Mouse (Mus musculus): Measurements from ENCODE around the gene Tpk1. TPM values are rescaled to one million over a fixed set of nuclear protein-coding genes. Genes with fewer than 3 reads are reported as not detected.

Tpk1 gene
- polyA plus RNA-seq, 2 experiments, result 3.9 to 5.8 TPM

DNA sequence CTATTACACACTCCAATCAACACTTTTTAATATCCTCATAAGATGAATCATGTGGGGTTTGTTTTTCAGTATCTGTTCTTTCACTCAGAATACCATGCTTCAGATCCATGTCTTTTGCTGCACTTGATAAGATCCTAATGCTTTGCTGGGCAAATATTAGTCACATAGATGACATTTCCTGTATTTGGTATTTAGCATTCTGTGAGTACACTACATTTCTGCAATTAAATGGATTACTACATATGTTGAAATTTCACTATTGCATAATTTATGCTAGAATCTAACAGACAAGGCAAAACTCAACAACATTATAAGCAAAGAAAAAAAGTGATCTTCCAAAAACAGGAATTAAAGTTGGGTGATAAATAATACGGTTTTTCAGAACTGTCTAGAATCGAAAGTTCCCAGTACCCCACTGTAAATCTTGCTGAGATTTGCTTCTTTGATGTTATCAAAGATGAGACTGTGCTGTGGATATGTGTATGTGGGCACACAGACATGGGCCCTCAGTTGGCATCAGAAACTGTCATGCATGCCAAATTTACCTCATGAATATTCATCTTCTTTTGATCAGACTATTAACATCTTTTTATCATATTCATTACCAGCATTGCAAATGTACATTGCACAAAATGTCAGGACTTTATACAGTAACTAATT, 203.8 kb downstream of the Tpk1 start:
- no peak for TF ChIP-seq CTCF (IDR thresholded peaks at IDR 0.05; ENCODE audit: low read depth)
- ATAC-seq (ENCODE audit: insufficient read depth), result no peak
- Histone ChIP-seq H3K4me1 (replicated peaks; ENCODE audit: control insufficient read depth in 2 of 2, insufficient read depth in 2 of 2, low read length in 1 of 2) (no peaks in the 10 kb centered on the region), H3K27ac (no peak overlapping the region), H3K4me3 (ENCODE audit: insufficient read depth in 1 of 2, low read depth in 2 of 2, low read length in 2 of 2) (no peak overlapping the region), H3K36me3 (replicated peaks; ENCODE audit: control insufficient read depth, insufficient read depth, low read depth) (no peaks in the 10 kb centered on the region), H3K27me3 (ENCODE audit: control insufficient read depth, insufficient read depth, low read length) (no peaks in the 10 kb centered on the region), H3K4me2 (ENCODE audit: low read depth) (no peak overlapping the region), H3K9ac (replicated peaks) (no peak overlapping the region), H3K9me3 (ENCODE audit: control insufficient read depth, low read length) (no peaks in the 10 kb centered on the region)
- WGBS (ENCODE audit: insufficient replicate concordance), result 65% methylated on average over 2 of the region's 2 CpGs
- no peak for DNase-seq (ENCODE audit: low read depth in 3 of 3, low spot score in 3 of 3)

DNA sequence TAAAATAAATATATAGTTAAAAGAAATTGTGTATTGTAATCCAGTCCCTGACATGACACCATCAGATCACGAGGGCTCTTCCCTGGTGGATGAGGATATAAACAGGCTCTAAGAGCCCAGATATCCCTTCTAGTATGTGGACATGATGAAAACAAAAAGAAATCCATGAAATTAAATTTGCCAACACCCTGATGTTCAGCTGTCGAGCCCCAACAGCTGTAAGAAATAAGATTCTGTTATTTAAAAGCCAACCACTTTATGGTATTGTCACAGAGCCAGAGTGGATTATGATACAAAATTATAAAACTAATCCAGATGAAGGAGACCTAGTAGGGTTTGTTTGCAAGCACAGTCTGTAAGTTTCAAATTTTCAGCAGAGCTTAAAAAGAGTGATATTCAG, 207.0 kb downstream of the Tpk1 start:
- H3K9ac ChIP-seq (replicated peaks), result no peak overlapping the region
- H3K27ac ChIP-seq, result no peak overlapping the region
- TF ChIP-seq CTCF (IDR thresholded peaks at IDR 0.05; ENCODE audit: low read depth) (no peak), EP300 (IDR thresholded peaks at IDR 0.05; ENCODE audit: low read depth) (no peak)
- H3K4me1 ChIP-seq (replicated peaks; ENCODE audit: control insufficient read depth in 2 of 2, insufficient read depth in 2 of 2, low read length in 1 of 2), result no peaks in the 10 kb centered on the region
- H3K9me3 ChIP-seq (ENCODE audit: control insufficient read depth, low read length), result no peaks in the 10 kb centered on the region
- WGBS (ENCODE audit: insufficient replicate concordance), result 49% methylated on average over 2 of the region's 2 CpGs
- H3K4me3 ChIP-seq (ENCODE audit: insufficient read depth in 1 of 2, low read depth in 2 of 2, low read length in 2 of 2), result no peak overlapping the region
- DNase-seq (ENCODE audit: low read depth in 3 of 3, low spot score in 3 of 3) (no peak), ATAC-seq (ENCODE audit: insufficient read depth) (no peak)
- H3K4me2 ChIP-seq (ENCODE audit: low read depth), result no peak overlapping the region
- no peaks in the 10 kb centered on the region for H3K27me3 ChIP-seq (ENCODE audit: control insufficient read depth, insufficient read depth, low read length)
- H3K36me3 ChIP-seq (replicated peaks; ENCODE audit: control insufficient read depth, insufficient read depth, low read depth), result no peaks in the 10 kb centered on the region

DNA sequence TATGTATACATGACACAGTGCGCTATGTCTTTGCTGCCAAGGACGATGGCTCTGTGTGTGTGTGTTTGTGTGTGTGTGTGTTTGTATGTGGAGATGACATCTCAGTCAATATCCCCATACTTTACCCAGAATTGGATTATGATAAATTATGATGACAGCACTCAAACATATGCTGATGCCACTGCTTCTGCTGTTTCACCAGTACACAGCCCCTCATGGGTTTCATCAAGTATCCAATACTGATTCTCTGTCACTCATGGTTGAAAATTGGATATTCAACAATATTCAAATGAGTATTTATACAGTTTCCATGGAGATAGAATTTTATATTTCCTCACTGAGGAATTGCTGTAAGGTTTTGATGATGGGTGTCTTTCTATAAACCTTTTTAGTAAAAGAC, 208.1 kb downstream of the Tpk1 start:
- Histone ChIP-seq H3K9me3 (ENCODE audit: control insufficient read depth, low read length) (no peaks in the 10 kb centered on the region), H3K36me3 (replicated peaks; ENCODE audit: control insufficient read depth, insufficient read depth, low read depth) (no peaks in the 10 kb centered on the region), H3K4me1 (replicated peaks; ENCODE audit: control insufficient read depth in 2 of 2, insufficient read depth in 2 of 2, low read length in 1 of 2) (no peaks in the 10 kb centered on the region), H3K27ac (no peak overlapping the region), H3K9ac (replicated peaks) (no peak overlapping the region), H3K27me3 (ENCODE audit: control insufficient read depth, insufficient read depth, low read length) (no peaks in the 10 kb centered on the region), H3K4me3 (ENCODE audit: insufficient read depth in 1 of 2, low read depth in 2 of 2, low read length in 2 of 2) (no peak overlapping the region), H3K4me2 (ENCODE audit: low read depth) (no peak overlapping the region)
- DNase-seq (ENCODE audit: low read depth in 3 of 3, low spot score in 3 of 3), result no peak
- TF ChIP-seq EP300 (IDR thresholded peaks at IDR 0.05; ENCODE audit: low read depth) (no peak), CTCF (IDR thresholded peaks at IDR 0.05; ENCODE audit: low read depth) (no peak)
- ATAC-seq (ENCODE audit: insufficient read depth), result no peak
- 73% methylated on average over 2 of the region's 2 CpGs for WGBS (ENCODE audit: insufficient replicate concordance)

DNA sequence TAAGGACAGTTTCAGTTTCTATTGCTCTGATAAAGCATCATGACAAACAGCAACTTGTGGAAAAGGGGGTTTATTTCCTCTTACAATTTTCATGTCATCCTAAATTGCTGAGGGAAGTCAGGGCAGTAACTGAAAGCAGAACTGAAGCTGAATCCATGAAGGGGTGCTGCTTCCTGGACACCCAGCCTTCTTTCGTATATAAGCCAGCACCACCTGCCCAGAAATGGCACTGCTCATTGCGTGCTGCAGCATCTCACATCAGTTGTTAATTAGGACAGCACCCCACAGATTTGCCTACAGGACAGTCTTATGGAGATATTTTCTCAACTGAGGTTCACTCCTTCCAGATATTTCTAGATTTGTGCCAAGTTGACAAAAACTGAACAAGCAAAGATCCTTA, 216.6 kb downstream of the Tpk1 start:
- no peak overlapping the region for H3K4me2 ChIP-seq (ENCODE audit: low read depth)
- no peaks in the 10 kb centered on the region for H3K9me3 ChIP-seq (ENCODE audit: control insufficient read depth, low read length)
- no peak for DNase-seq (ENCODE audit: low read depth in 3 of 3, low spot score in 3 of 3)
- no peak for TF ChIP-seq CTCF (IDR thresholded peaks at IDR 0.05; ENCODE audit: low read depth)
- TF ChIP-seq EP300 (IDR thresholded peaks at IDR 0.05; ENCODE audit: low read depth), result no peak
- no peak overlapping the region for H3K9ac ChIP-seq (replicated peaks)
- H3K4me3 ChIP-seq (ENCODE audit: insufficient read depth in 1 of 2, low read depth in 2 of 2, low read length in 2 of 2), result no peak overlapping the region
- no peaks in the 10 kb centered on the region for H3K27me3 ChIP-seq (ENCODE audit: control insufficient read depth, insufficient read depth, low read length)
- WGBS (ENCODE audit: insufficient replicate concordance), result 52% methylated on average over 2 of the region's 2 CpGs
- H3K27ac ChIP-seq, result no peak overlapping the region
- no peaks in the 10 kb centered on the region for H3K36me3 ChIP-seq (replicated peaks; ENCODE audit: control insufficient read depth, insufficient read depth, low read depth)
- no peaks in the 10 kb centered on the region for H3K4me1 ChIP-seq (replicated peaks; ENCODE audit: control insufficient read depth in 2 of 2, insufficient read depth in 2 of 2, low read length in 1 of 2)
- ATAC-seq (ENCODE audit: insufficient read depth), result no peak

DNA sequence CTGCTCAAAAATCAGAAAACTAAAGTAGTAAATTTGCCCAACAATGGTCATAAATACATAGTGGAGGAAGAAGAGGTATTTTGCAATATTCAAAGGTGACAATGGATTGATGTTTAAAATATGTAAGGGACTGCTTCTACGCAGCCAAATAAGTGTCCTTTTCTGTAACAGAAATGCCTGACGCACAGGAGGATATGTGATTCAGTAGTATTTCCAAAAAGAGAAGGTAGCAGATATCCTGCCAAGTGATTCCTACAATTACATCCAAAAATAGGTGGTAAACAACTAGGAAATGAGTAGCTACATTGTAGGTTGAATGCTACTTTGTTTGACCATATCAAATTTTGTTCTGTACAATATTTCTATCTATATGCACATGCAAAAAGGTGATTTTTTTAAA, 220.2 kb downstream of the Tpk1 start:
- TF ChIP-seq CTCF (IDR thresholded peaks at IDR 0.05; ENCODE audit: low read depth) (no peak), EP300 (IDR thresholded peaks at IDR 0.05; ENCODE audit: low read depth) (no peak)
- Histone ChIP-seq H3K9ac (replicated peaks) (no peak overlapping the region), H3K4me1 (replicated peaks; ENCODE audit: control insufficient read depth in 2 of 2, insufficient read depth in 2 of 2, low read length in 1 of 2) (no peaks in the 10 kb centered on the region), H3K4me2 (ENCODE audit: low read depth) (no peak overlapping the region), H3K4me3 (ENCODE audit: insufficient read depth in 1 of 2, low read depth in 2 of 2, low read length in 2 of 2) (no peak overlapping the region), H3K36me3 (replicated peaks; ENCODE audit: control insufficient read depth, insufficient read depth, low read depth) (no peaks in the 10 kb centered on the region), H3K9me3 (ENCODE audit: control insufficient read depth, low read length) (no peaks in the 10 kb centered on the region), H3K27me3 (ENCODE audit: control insufficient read depth, insufficient read depth, low read length) (no peaks in the 10 kb centered on the region), H3K27ac (no peak overlapping the region)
- DNase-seq (ENCODE audit: low read depth in 3 of 3, low spot score in 3 of 3) (no peak), ATAC-seq (ENCODE audit: insufficient read depth) (no peak)
- 67% methylated on average over 2 of the region's 2 CpGs for WGBS (ENCODE audit: insufficient replicate concordance)
